Mouse (Mus musculus) brain, embryonic 14.5 days (tissue): ENCODE measurements at regions not wholly inside any gene's neighbourhood (a gene's known extent, or its start where the extent isn't known, plus 50 kb on each side); places are given as distances from the start of the nearest gene placed in this dataset.

ENCODE experiments used
- CTCF ChIP-seq: fragments of 200-500 bp; IDR thresholded peaks from 2 replicates; pipeline ENCODE4 v1.5.1; 2012; ENCODE audit warnings: inconsistent platforms, mild to moderate bottlenecking, moderate library complexity, borderline replicate concordance; ENCODE audit not compliant: insufficient read depth, insufficient read length; ENCODE audit errors: extremely low read depth
- POLR2A ChIP-seq: fragments of 200-500 bp; IDR thresholded peaks from 2 replicates; pipeline ENCODE4 v1.6.1; 2012; ENCODE audit warnings: mild to moderate bottlenecking, inconsistent platforms, borderline replicate concordance; ENCODE audit not compliant: poor library complexity, insufficient read depth, insufficient read length, severe bottlenecking; ENCODE audit errors: extremely low read depth

DNA sequence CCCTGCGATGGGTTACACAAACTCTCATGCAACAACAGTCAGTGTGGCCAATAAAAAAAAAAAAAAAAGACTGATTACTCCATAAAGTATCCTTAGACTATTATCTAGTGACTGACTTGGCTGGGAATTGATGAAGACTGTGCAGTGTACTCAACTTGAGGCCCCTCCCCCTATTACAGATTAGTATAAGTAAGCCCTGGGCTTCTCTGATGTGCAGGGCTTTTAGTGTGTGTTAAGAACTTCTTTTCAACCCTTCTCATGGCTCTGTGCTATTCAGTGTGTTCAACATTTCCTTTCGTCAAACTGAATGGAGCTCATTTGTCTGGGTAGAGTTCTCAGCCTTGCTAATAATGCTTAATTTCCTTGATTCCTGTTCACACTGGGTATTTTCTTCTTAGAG is 101.0 kb upstream of the P2ry1 start:
- no peak for TF ChIP-seq CTCF
- TF ChIP-seq POLR2A: no peak
